Mouse (Mus musculus) CH12.LX (cell line): ENCODE measurements around the gene Far1. TPM values are rescaled to one million over a fixed set of nuclear protein-coding genes. Genes with fewer than 3 reads are reported as not detected.

ENCODE experiments used
- DNase-seq: peaks from one replicate; pipeline ENCODE4 v3.0.0-alpha.2; 2013; ENCODE audit errors: extremely low read depth
- H3K27ac ChIP-seq: 2 replicates; pipeline ENCODE4 v1.5.1; 2012; ENCODE audit warnings: low read depth, mild to moderate bottlenecking, control low read depth, moderate library complexity; ENCODE audit not compliant: insufficient read depth
- H3K27me3 ChIP-seq: replicated peaks from 2 replicates; pipeline ENCODE3; 2012; ENCODE audit warnings: inconsistent platforms
- H3K36me3 ChIP-seq, 2 experiments: replicated peaks in 1 of 2; 2 replicates each; pipeline versions ENCODE3 to v1.6.1; 2012; ENCODE audit warnings: inconsistent platforms in 1 of 2, low read length in 1 of 2, mild to moderate bottlenecking in 1 of 2, mixed read lengths in 1 of 2, moderate library complexity in 1 of 2; ENCODE audit not compliant: control insufficient read depth in 1 of 2, insufficient read depth in 1 of 2
- H3K4me1 ChIP-seq, 2 experiments: 2 replicates each; pipeline ENCODE4 v1.6.1; 2012; ENCODE audit warnings: inconsistent platforms in 1 of 2, moderate library complexity in 1 of 2; ENCODE audit not compliant: insufficient read depth in 2 of 2, control insufficient read depth in 1 of 2
- H3K4me2 ChIP-seq: 2 replicates; pipeline ENCODE4 v1.6.1; 2012; ENCODE audit warnings: low read depth, mild to moderate bottlenecking, control low read depth; ENCODE audit not compliant: poor library complexity, insufficient read depth, severe bottlenecking
- H3K4me3 ChIP-seq, 3 experiments: fragments of 150-350 bp in 1 of 3; sonication (generic) in 1 of 3; replicated peaks in 1 of 3; 2 replicates each; pipeline versions ENCODE3 to v1.5.1; 2011 to 2012; ENCODE audit warnings: low read depth in 2 of 3, low read length in 2 of 3, mild to moderate bottlenecking in 2 of 3, moderate library complexity in 2 of 3, control low read depth in 1 of 3, improper control_type of control experiment in 1 of 3, inconsistent platforms in 1 of 3, mixed read lengths in 1 of 3; ENCODE audit not compliant: poor library complexity in 1 of 3
- H3K79me2 ChIP-seq: replicated peaks from 2 replicates; pipeline ENCODE4 v1.6.1; 2012; ENCODE audit warnings: mild to moderate bottlenecking, moderate library complexity; ENCODE audit not compliant: control insufficient read depth, poor library complexity, insufficient read depth, severe bottlenecking; ENCODE audit errors: extremely low read depth
- H3K9ac ChIP-seq: 2 replicates; pipeline ENCODE4 v1.6.1; 2012; ENCODE audit warnings: low read depth, mild to moderate bottlenecking, control low read depth, moderate library complexity; ENCODE audit not compliant: insufficient read depth
- H3K9me3 ChIP-seq: replicated peaks from 2 replicates; pipeline ENCODE3; 2012; ENCODE audit warnings: low read length, inconsistent platforms, mixed read lengths
- BHLHE40 ChIP-seq: IDR thresholded peaks from 2 replicates; pipeline ENCODE4 v1.6.1; 2011; ENCODE audit warnings: mild to moderate bottlenecking, low read depth, low read length, improper control_type of control experiment
- CTCF ChIP-seq, 2 experiments: IDR thresholded peaks in 1 of 2; conservative IDR thresholded peaks in 1 of 2; 2 replicates each; pipeline ENCODE4 v1.5.1; 2011 to 2012; ENCODE audit warnings: low read depth in 2 of 2, low read length in 2 of 2, improper control_type of control experiment in 1 of 2, inconsistent platforms in 1 of 2, mild to moderate bottlenecking in 1 of 2, moderate library complexity in 1 of 2
- EP300 ChIP-seq: IDR thresholded peaks from 2 replicates; pipeline ENCODE4 v1.6.1; 2011; ENCODE audit warnings: low read length, improper control_type of control experiment
- ETS1 ChIP-seq: conservative IDR thresholded peaks from 2 replicates; pipeline ENCODE4 v1.6.1; 2012; ENCODE audit warnings: low read depth, mild to moderate bottlenecking, inconsistent platforms, low read length, improper control_type of control experiment, moderate library complexity
- IRF4 ChIP-seq: IDR thresholded peaks from 2 replicates; pipeline ENCODE4 v1.6.1; 2014; ENCODE audit warnings: low read depth, mild to moderate bottlenecking, inconsistent platforms, low read length, improper control_type of control experiment
- JUN ChIP-seq: IDR thresholded peaks from 2 replicates; pipeline ENCODE4 v1.6.1; 2011; ENCODE audit warnings: low read depth, mild to moderate bottlenecking, low read length, improper control_type of control experiment, moderate library complexity; ENCODE audit not compliant: insufficient read depth
- JUND ChIP-seq: conservative IDR thresholded peaks from 2 replicates; pipeline ENCODE4 v1.6.1; 2011; ENCODE audit warnings: low read depth, low read length, improper control_type of control experiment
- MAFK ChIP-seq: IDR thresholded peaks from 2 replicates; pipeline ENCODE4 v1.6.1; 2011; ENCODE audit warnings: low read length, improper control_type of control experiment; ENCODE audit not compliant: insufficient replicate concordance
- MAX ChIP-seq: IDR thresholded peaks from 2 replicates; pipeline ENCODE4 v1.6.1; 2011; ENCODE audit warnings: low read length, improper control_type of control experiment
- MAZ ChIP-seq: IDR thresholded peaks from 2 replicates; pipeline ENCODE4 v1.6.1; 2012; ENCODE audit warnings: low read depth, mild to moderate bottlenecking, inconsistent platforms, low read length, improper control_type of control experiment, moderate library complexity
- MXI1 ChIP-seq: IDR thresholded peaks from 2 replicates; pipeline ENCODE4 v1.6.1; 2011; ENCODE audit warnings: mild to moderate bottlenecking, low read depth, low read length, improper control_type of control experiment
- MYC ChIP-seq: IDR thresholded peaks from 2 replicates; pipeline ENCODE4 v1.6.1; 2011; ENCODE audit warnings: low read depth, mild to moderate bottlenecking, improper control_type of control experiment, low read length
- NRF1 ChIP-seq: IDR thresholded peaks from 2 replicates; pipeline ENCODE4 v1.6.1; 2014; ENCODE audit warnings: low read depth, mild to moderate bottlenecking, inconsistent platforms, low read length, improper control_type of control experiment, moderate library complexity
- POLR2AphosphoS2 ChIP-seq: IDR thresholded peaks from 2 replicates; pipeline ENCODE4 v1.6.1; 2011; ENCODE audit warnings: low read depth, low read length, improper control_type of control experiment
- RAD21 ChIP-seq: IDR thresholded peaks from 2 replicates; pipeline ENCODE4 v1.6.1; 2011; ENCODE audit warnings: low read depth, mild to moderate bottlenecking, low read length, improper control_type of control experiment, moderate library complexity
- RCOR1 ChIP-seq: conservative IDR thresholded peaks from 2 replicates; pipeline ENCODE4 v1.6.1; 2012; ENCODE audit warnings: low read depth, mild to moderate bottlenecking, inconsistent platforms, low read length, improper control_type of control experiment
- SIN3A ChIP-seq: IDR thresholded peaks from 2 replicates; pipeline ENCODE4 v1.6.1; 2012; ENCODE audit warnings: low read length, improper control_type of control experiment, inconsistent platforms
- SMC3 ChIP-seq: IDR thresholded peaks from 2 replicates; pipeline ENCODE4 v1.6.1; 2011; ENCODE audit warnings: low read depth, low read length, improper control_type of control experiment
- TBP ChIP-seq: conservative IDR thresholded peaks from 2 replicates; pipeline ENCODE4 v1.6.1; 2011; ENCODE audit warnings: low read depth, low read length, improper control_type of control experiment
- UBTF ChIP-seq: IDR thresholded peaks from 2 replicates; pipeline ENCODE4 v1.6.1; 2012; ENCODE audit warnings: low read depth, mild to moderate bottlenecking, inconsistent platforms, low read length, improper control_type of control experiment, moderate library complexity
- USF2 ChIP-seq: conservative IDR thresholded peaks from 2 replicates; pipeline ENCODE4 v1.6.1; 2011; ENCODE audit warnings: low read depth, low read length, improper control_type of control experiment
- ZC3H11A ChIP-seq: IDR thresholded peaks from 2 replicates; pipeline ENCODE4 v1.6.1; 2012; ENCODE audit warnings: low read depth, mild to moderate bottlenecking, inconsistent platforms, low read length, improper control_type of control experiment
- ZMIZ1 ChIP-seq: IDR thresholded peaks from 2 replicates; pipeline ENCODE4 v1.6.1; 2012; ENCODE audit warnings: low read depth, mild to moderate bottlenecking, inconsistent platforms, low read length, improper control_type of control experiment
- ZNF384 ChIP-seq: IDR thresholded peaks from 2 replicates; pipeline ENCODE4 v1.6.1; 2012; ENCODE audit warnings: low read depth, low read length, improper control_type of control experiment, inconsistent platforms
- dilution Hi-C: fragments of 300-500 bp; cut with MboI; formaldehyde crosslinking; loops from 2 replicates; pipeline ENCODE4 v1.14.3; 2020; ENCODE audit warnings: low sequenced_read_pairs; ENCODE audit not compliant: extremely low pct_unique_long_range_greater_than_20kb, extremely low pct_ligation_motif_present
- in situ Hi-C: fragments of 300-500 bp; cut with MboI; formaldehyde crosslinking; loops from 3 replicates; pipeline ENCODE4 v1.14.3; 2019; ENCODE audit warnings: low sequenced_read_pairs, low pct_ligation_motif_present, low pct_unique_long_range_greater_than_20kb, mixed read lengths
- polyA plus RNA-seq: library from polyadenylated mRNA; unstranded; fragments of >175 nt; gene quantifications from 2 replicates; pipeline ENCODE4 v1.2.1, GENCODE M21; 2012; ENCODE audit warnings: low read depth; ENCODE audit not compliant: insufficient read length
- total RNA-seq, 2 experiments: library from RNA; depleted of rRNA; stranded (reverse); fragments of 300-350 nt in 1 of 2; fragments of >200 nt in 1 of 2; gene quantifications; 2 replicates each; pipeline ENCODE4 v1.2.3; 2012 to 2014

Far1 gene
- total and polyA plus RNA-seq, 3 experiments: 73.4 to 170 (median 97.3) TPM

- H3K9ac ChIP-seq: no peak overlapping the region
- DNase-seq: no peak
- H3K27ac ChIP-seq: no peak overlapping the region
- peaks cover 2% of the 10 kb centered on the region for H3K9me3 ChIP-seq
- dilution Hi-C loops: no loop called here
- H3K4me3 ChIP-seq: no peak overlapping the region
- no peaks in the 10 kb centered on the region for H3K79me2 ChIP-seq
- TF ChIP-seq SMC3: no peak
- TF ChIP-seq IRF4: no peak
- no peak for TF ChIP-seq MAFK
- TF ChIP-seq JUN: no peak
- TF ChIP-seq RCOR1: no peak
- no peak for TF ChIP-seq ETS1
- TF ChIP-seq USF2: no peak
- TF ChIP-seq BHLHE40: no peak
- no peak for TF ChIP-seq ZNF384
- TF ChIP-seq MAX: no peak
- H3K27me3 ChIP-seq: no peaks in the 10 kb centered on the region
- in situ Hi-C loops: no loop called here
- no peak overlapping the region for H3K4me2 ChIP-seq
- peaks cover 4 to 6% of the 10 kb centered on the region in 2 experiments; a peak in 2 of 4 replicates for H3K4me1 ChIP-seq
- no peaks in the 10 kb centered on the region for H3K36me3 ChIP-seq
Observed at GRCm38 (mm10) chr7:113471653-113472052, 42.0 kb upstream of the Far1 start.

GRCm38 (mm10) chr7:113495792-113496191, 17.8 kb upstream of the Far1 start:
- no peak overlapping the region for H3K4me2 ChIP-seq
- H3K9ac ChIP-seq: no peak overlapping the region
- no peaks in the 10 kb centered on the region for H3K36me3 ChIP-seq
- in situ Hi-C loops: no loop called here
- H3K9me3 ChIP-seq: no peaks in the 10 kb centered on the region
- peaks cover 2 to 7% of the 10 kb centered on the region in 2 experiments; a peak in 2 of 4 replicates for H3K4me1 ChIP-seq
- no peak overlapping the region for H3K4me3 ChIP-seq
- H3K27ac ChIP-seq: no peak overlapping the region
- no peak for TF ChIP-seq MAZ
- no peak for TF ChIP-seq BHLHE40
- no peak for TF ChIP-seq UBTF
- no peak for TF ChIP-seq JUND
- TF ChIP-seq RCOR1: no peak
- no peak for TF ChIP-seq POLR2AphosphoS2
- no peak for TF ChIP-seq MYC
- no peak for TF ChIP-seq ZMIZ1
- no peak for TF ChIP-seq ETS1
- TF ChIP-seq NRF1: no peak
- TF ChIP-seq RAD21: no peak
- no peak for TF ChIP-seq EP300
- TF ChIP-seq CTCF (conservative IDR thresholded peaks at IDR 0.05 in 1 of 2, IDR thresholded peaks at IDR 0.05 in 1 of 2; ENCODE audit: low read depth in 2 of 2, low read length in 2 of 2): no peak
- no peak for TF ChIP-seq ZC3H11A
- TF ChIP-seq SIN3A: no peak
- no peak for TF ChIP-seq MXI1
- no peak for TF ChIP-seq TBP
- H3K27me3 ChIP-seq: no peaks in the 10 kb centered on the region
- dilution Hi-C loops: no loop called here
- H3K79me2 ChIP-seq: no peaks in the 10 kb centered on the region
- DNase-seq: no peak
